Mouse (Mus musculus) layer of hippocampus, adult 2 months (tissue): ENCODE results near the gene Rfng. TPM values are rescaled to one million over a fixed set of nuclear protein-coding genes. Genes with fewer than 3 reads are reported as not detected.
"Not testable (repeated sequence)": the region's sequence is repeated elsewhere in the genome, so short reads cannot be mapped to it uniquely, and the experiment has no call there.

Experiments used
- DNase-seq, 2 experiments: peaks; one replicate each; pipeline ENCODE4 v3.0.0; 2022; ENCODE audit warnings: low spot score in 2 of 2
- H3K27ac ChIP-seq: fragments of 200-600 bp; 2 replicates; pipeline ENCODE4 v1.8.1; 2022
- H3K4me3 ChIP-seq: fragments of 200-600 bp; 2 replicates; pipeline ENCODE4 v1.8.1; 2022; ENCODE audit warnings: mild to moderate bottlenecking
- CTCF ChIP-seq: fragments of 200-600 bp; conservative IDR thresholded peaks from 2 replicates; pipeline ENCODE4 v1.8.1; 2022; ENCODE audit warnings: antibody characterized with exemption, mild to moderate bottlenecking, moderate library complexity
- total RNA-seq, 2 experiments: library from RNA; stranded (reverse); gene quantifications; 2 replicates each; pipeline ENCODE4 v1.2.3; 2021

Gene Rfng
- total RNA-seq, 2 experiments from 2014 or later: 67.7 to 69.7 TPM

- Histone ChIP-seq H3K4me3 (no peak overlapping the region), H3K27ac (no peak overlapping the region)
- DNase-seq: no peak
- no peak for TF ChIP-seq CTCF
These were observed 20.3 kb upstream of the Rfng start for GRCm38 (mm10) chr11:120804274-120804673.

GRCm38 (mm10) chr11:120800061-120800904 is 16.3 kb upstream of the Rfng start:
- no peak overlapping the region for H3K4me3 ChIP-seq
- peak; percentile 81 to 91 for DNase-seq
- peak overlapping the region; percentile 74 for H3K27ac ChIP-seq
- peak; percentile 98 for TF ChIP-seq CTCF

GRCm38 (mm10) chr11:120799316-120799890 is 15.4 kb upstream of the Rfng start:
- Histone ChIP-seq H3K4me3 (no peak overlapping the region), H3K27ac (peak overlapping the region; percentile 74)
- no peak for DNase-seq
- TF ChIP-seq CTCF: no peak

GRCm38 (mm10) chr11:120798244-120798643 is 14.2 kb upstream of the Rfng start:
- DNase-seq: no peak
- H3K4me3 ChIP-seq: no peak overlapping the region
- TF ChIP-seq CTCF: no peak
- no peak overlapping the region for H3K27ac ChIP-seq

GRCm38 (mm10) chr11:120796614-120796946 is 12.6 kb upstream of the Rfng start:
- Histone ChIP-seq H3K4me3 (peak overlapping the region; percentile 92), H3K27ac (peak overlapping the region; percentile 91)
- no peak for DNase-seq
- no peak for TF ChIP-seq CTCF

GRCm38 (mm10) chr11:120795756-120796613 is 12.0 kb upstream of the Rfng start, which contains the start of gene Dus1l:
Gene Dus1l, minus strand, starts transcription at chr11:120796403.
- no peak for TF ChIP-seq CTCF
- peak within 1 kb of the TSS; percentile 91 for H3K27ac ChIP-seq

GRCm38 (mm10) chr11:120792652-120793051 is 8.6 kb upstream of the Rfng start:
- H3K27ac ChIP-seq: no peak overlapping the region
- DNase-seq: no peak
- no peak overlapping the region for H3K4me3 ChIP-seq
- TF ChIP-seq CTCF: no peak

More at GRCm38 (mm10) chr11:120795756-120796613, 12.0 kb upstream of the Rfng start, which contains the start of gene Dus1l:
- peak within 1 kb of the TSS; percentile 92 for H3K4me3 ChIP-seq
- DNase-seq: peak; percentile 93 to 99

- Histone ChIP-seq H3K4me3 (no peak overlapping the region), H3K27ac (no peak overlapping the region)
- no peak for DNase-seq
- TF ChIP-seq CTCF: peak; percentile 58
These were observed 5.8 kb upstream of the Rfng start for GRCm38 (mm10) chr11:120789810-120790209.

- no peak for DNase-seq
- no peak overlapping the region for H3K27ac ChIP-seq
- TF ChIP-seq CTCF: no peak
- no peak overlapping the region for H3K4me3 ChIP-seq
These were observed 5.3 kb upstream of the Rfng start for GRCm38 (mm10) chr11:120789355-120789754.

GRCm38 (mm10) chr11:120788460-120788859 is 4.5 kb upstream of the Rfng start:
- H3K4me3 ChIP-seq, H3K27ac ChIP-seq, DNase-seq: not testable (repeated sequence)

GRCm38 (mm10) chr11:120785145-120785544 is 1.1 kb upstream of the Rfng start:
- H3K27ac ChIP-seq: peak overlapping the region; percentile 89
- DNase-seq: no peak
- H3K4me3 ChIP-seq: peak overlapping the region; percentile 92
- no peak for TF ChIP-seq CTCF

- no peak for DNase-seq
- Histone ChIP-seq H3K4me3 (peak overlapping the region; percentile 92), H3K27ac (peak overlapping the region; percentile 95)
- no peak for TF ChIP-seq CTCF
These were observed 462 bp downstream of the Rfng start for GRCm38 (mm10) chr11:120783426-120784063.

GRCm38 (mm10) chr11:120781361-120781760 is 2.6 kb downstream of the Rfng start:
- not testable (repeated sequence) for H3K27ac ChIP-seq, H3K4me3 ChIP-seq
- peak in 1 of 2 experiments; percentile 2 for DNase-seq
